Mouse (Mus musculus) G1E (cell line): ENCODE data around the gene Stard3.

Source experiments
- CTCF ChIP-seq: IDR thresholded peaks from 2 replicates; pipeline ENCODE4 v1.5.1; 2012; ENCODE audit warnings: low read depth, low read length, inconsistent platforms, mixed read lengths
- GATA1 ChIP-seq: IDR thresholded peaks from 2 replicates; pipeline ENCODE4 v1.6.1; 2012; ENCODE audit warnings: borderline replicate concordance, low read length, inconsistent platforms, mixed read lengths
- POLR2AphosphoS5 ChIP-seq: IDR thresholded peaks from 2 replicates; pipeline ENCODE4 v1.6.1; 2012; ENCODE audit warnings: low read depth, low read length, inconsistent platforms; ENCODE audit not compliant: insufficient replicate concordance
- TAL1 ChIP-seq: conservative IDR thresholded peaks from 2 replicates; pipeline ENCODE4 v1.6.1; 2012; ENCODE audit warnings: low read depth, low read length, inconsistent platforms, mixed read lengths

DNA sequence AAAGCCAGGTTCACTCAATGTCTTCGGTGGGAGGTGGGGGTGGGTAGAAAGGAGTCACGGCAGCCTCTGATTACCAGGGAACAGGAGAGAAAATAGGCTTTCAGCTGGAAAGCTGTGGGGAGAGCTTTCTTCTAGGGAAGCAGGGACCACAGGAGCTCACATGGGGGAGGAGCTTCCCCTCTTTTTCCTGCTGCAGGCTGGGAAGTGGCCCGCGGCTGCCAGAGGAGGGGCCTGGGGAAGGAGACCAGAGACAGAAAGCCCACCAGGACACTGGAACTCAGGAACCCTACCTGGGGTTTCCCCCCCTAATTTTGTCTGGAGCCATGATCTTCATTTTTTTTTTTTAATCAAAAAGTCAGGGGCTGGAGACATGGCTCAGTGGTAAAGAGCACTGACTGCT is 17.6 kb upstream of the Stard3 start:
- TF ChIP-seq CTCF (no peak), POLR2AphosphoS5 (no peak), GATA1 (no peak), TAL1 (no peak)
